Mouse (Mus musculus) liver, postnatal 0 days (tissue): ENCODE results near the gene Tmem219.

ENCODE experiments used
- CTCF ChIP-seq: sonication (generic); IDR thresholded peaks from 2 replicates; pipeline ENCODE4 v1.5.1; 2016; ENCODE audit warnings: antibody characterized with exemption, low read depth
- EP300 ChIP-seq: IDR thresholded peaks from 2 replicates; pipeline ENCODE4 v1.6.1; 2016; ENCODE audit warnings: antibody characterized with exemption, low read depth, mild to moderate bottlenecking

- no peak for TF ChIP-seq CTCF
- TF ChIP-seq EP300 = no peak
These were observed 77.2 kb downstream of the Tmem219 start for GRCm38 (mm10) chr7:126845516-126845915.
